Mouse (Mus musculus): ENCODE data around the gene Sf3b6.

DNA sequence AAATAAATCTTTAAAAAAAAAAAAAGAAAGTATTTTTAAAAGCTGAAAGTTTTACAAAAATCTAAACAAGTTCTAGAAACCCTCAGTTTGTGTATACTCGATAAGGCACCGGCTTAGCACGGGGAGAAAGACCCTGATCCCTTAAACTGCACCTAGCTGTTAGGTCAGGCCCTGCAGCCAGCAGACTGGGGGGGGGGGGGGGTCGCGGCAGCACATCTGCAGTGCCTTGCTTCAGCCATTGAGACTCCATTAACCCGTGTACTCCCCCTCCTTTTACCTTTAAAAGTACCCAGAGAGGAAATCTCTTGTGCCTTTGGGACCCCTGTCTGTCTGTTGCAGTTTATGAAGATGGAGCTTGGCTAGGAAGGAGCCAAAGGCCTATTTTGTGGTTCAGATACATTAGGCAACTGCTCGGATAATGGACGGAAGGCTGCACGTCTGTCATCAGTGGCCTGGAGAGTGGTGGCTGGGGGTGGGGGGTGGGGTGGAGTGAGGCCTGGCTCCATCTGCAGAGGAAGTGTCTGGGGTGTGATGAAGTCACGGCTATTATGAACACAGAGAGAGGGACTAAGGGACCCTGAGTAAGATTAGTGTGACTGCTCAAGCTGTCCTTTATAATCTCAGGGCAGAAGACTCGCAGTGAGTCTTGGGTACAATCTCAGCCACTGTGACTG lies 42.0 kb downstream of the Sf3b6 start:
- TF ChIP-seq CTCF (IDR thresholded peaks at IDR 0.05; ENCODE audit: borderline replicate concordance, control insufficient read depth, extremely low read depth, insufficient read depth, low read length, poor library complexity) (no peak), POLR2A (IDR thresholded peaks at IDR 0.05; ENCODE audit: control insufficient read depth, extremely low read depth, insufficient read depth, low read length, poor library complexity) (no peak)
